Mouse (Mus musculus) forebrain, embryonic 10.5 days (tissue): ENCODE results near the gene Opa1. TPM values are rescaled to one million over a fixed set of nuclear protein-coding genes. Genes with fewer than 3 reads are reported as not detected.

ENCODE experiments used
- DNase-seq: peaks from one replicate; pipeline ENCODE4 v3.0.0-alpha.2; 2017; ENCODE audit warnings: low spot score; ENCODE audit errors: extremely low spot score
- H3K27ac ChIP-seq: fragments of 300-500 bp; sonication (generic); 2 replicates; pipeline ENCODE4 v1.5.1; 2016; ENCODE audit warnings: mild to moderate bottlenecking
- H3K27me3 ChIP-seq: fragments of 300-500 bp; sonication (generic); 2 replicates; pipeline ENCODE4 v1.6.1; 2016; ENCODE audit warnings: mild to moderate bottlenecking; ENCODE audit not compliant: poor library complexity, severe bottlenecking
- H3K36me3 ChIP-seq: fragments of 300-500 bp; sonication (generic); replicated peaks from 2 replicates; pipeline ENCODE4 v1.6.1; 2016; ENCODE audit warnings: mild to moderate bottlenecking, moderate library complexity
- H3K4me1 ChIP-seq: fragments of 300-500 bp; sonication (generic); 2 replicates; pipeline ENCODE4 v1.6.1; 2016
- H3K4me3 ChIP-seq: fragments of 300-500 bp; sonication (generic); 2 replicates; pipeline ENCODE4 v1.5.1; 2016; ENCODE audit warnings: mild to moderate bottlenecking, moderate library complexity
- H3K9me3 ChIP-seq: fragments of 300-500 bp; sonication (generic); 2 replicates; pipeline ENCODE4 v1.6.1; 2016; ENCODE audit warnings: mild to moderate bottlenecking, moderate library complexity
- WGBS: fragments of 180-500 bp; shearing (Covaris S2); methylation state at CpG from one replicate; pipeline ENCODE4 v1.1.7; 2016; 5-methylcytosine and 5-hydroxymethylcytosine counted together
- polyA plus RNA-seq: library from polyadenylated mRNA; unstranded; fragments of >200 nt; fragmentation: Nextera tagmentation; extraction: Ambion mirVana; gene quantifications from 2 replicates; pipeline ENCODE4 v1.2.1, GENCODE M21; 2016

Opa1 gene
- polyA plus RNA-seq, 1 experiment from 2014 or later = 44.7 TPM

DNA sequence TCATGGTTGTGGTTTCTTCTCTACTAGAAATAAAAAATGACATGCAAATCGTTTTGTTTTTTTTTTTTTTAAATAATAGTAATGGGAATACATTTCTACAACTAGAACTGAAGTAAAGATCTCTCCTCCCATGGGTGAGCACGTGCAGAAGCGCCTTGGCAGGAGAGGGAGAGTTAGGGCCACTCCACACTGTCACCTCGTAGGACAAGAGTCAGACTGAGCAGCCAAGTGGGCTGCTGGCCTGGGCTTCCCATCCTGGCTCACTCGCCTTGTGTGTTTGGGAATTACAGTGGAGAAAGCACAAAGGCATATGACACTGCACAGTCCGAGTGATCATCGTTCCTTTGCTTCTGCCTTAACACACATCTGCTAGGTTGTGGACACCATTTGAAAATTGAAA, 13.0 kb downstream of the Opa1 start:
- Histone ChIP-seq H3K9me3 (no peaks in the 10 kb centered on the region), H3K36me3 (peaks cover 73% of the 10 kb centered on the region)
- no peak for DNase-seq

DNA sequence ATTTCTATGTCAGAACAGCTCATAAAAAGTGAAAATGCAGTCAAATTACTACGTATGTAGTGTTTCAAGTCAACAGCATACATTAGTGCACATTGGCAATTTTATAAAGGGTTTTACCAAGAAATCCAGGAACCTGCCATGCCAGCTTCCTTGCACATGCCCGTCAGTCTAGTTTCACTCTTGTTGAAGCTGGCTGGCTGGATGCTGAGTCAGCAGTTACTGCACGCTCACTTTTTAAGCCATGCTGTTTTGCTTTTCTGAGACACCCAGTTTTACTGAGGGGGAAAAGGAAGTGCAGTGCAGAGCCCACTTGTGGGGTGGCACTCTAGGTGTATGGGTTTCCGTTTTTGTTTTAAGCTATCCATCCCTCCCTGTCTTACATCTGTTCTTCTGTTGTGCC, 18.0 kb downstream of the Opa1 start:
- Histone ChIP-seq H3K36me3 (peaks cover 45% of the 10 kb centered on the region), H3K9me3 (no peaks in the 10 kb centered on the region), H3K4me1 (no peaks in the 10 kb centered on the region), H3K27ac (no peak overlapping the region), H3K27me3 (no peaks in the 10 kb centered on the region), H3K4me3 (no peak overlapping the region)
- DNase-seq = no peak
- WGBS = 90% methylated on average over 4 of the region's 4 CpGs

More for the DNA sequence above, 13.0 kb downstream of the Opa1 start:
- no peak overlapping the region for H3K4me3 ChIP-seq
- no peak overlapping the region for H3K27ac ChIP-seq
- no peaks in the 10 kb centered on the region for H3K27me3 ChIP-seq
- no peaks in the 10 kb centered on the region for H3K4me1 ChIP-seq
- WGBS = 89% methylated on average over 7 of the region's 7 CpGs

- Histone ChIP-seq H3K27ac (no peak overlapping the region), H3K4me3 (no peak overlapping the region), H3K36me3 (peaks cover 78% of the 10 kb centered on the region), H3K4me1 (no peaks in the 10 kb centered on the region), H3K27me3 (no peaks in the 10 kb centered on the region), H3K9me3 (no peaks in the 10 kb centered on the region)
- WGBS = 91% methylated on average over 8 of the region's 8 CpGs
- no peak for DNase-seq
These were observed 26.4 kb downstream of the Opa1 start for GRCm38 (mm10) chr16:29605546-29605945.

GRCm38 (mm10) chr16:29607131-29607530, 28.0 kb downstream of the Opa1 start:
- Histone ChIP-seq H3K9me3 (no peaks in the 10 kb centered on the region), H3K4me3 (no peak overlapping the region), H3K4me1 (no peaks in the 10 kb centered on the region), H3K36me3 (peaks cover 90% of the 10 kb centered on the region), H3K27ac (no peak overlapping the region), H3K27me3 (no peaks in the 10 kb centered on the region)
- DNase-seq = no peak
- 91% methylated on average over 7 of the region's 7 CpGs for WGBS

GRCm38 (mm10) chr16:29614762-29615161, 35.6 kb downstream of the Opa1 start:
- H3K9me3 ChIP-seq = no peaks in the 10 kb centered on the region
- H3K4me3 ChIP-seq = no peak overlapping the region
- peaks cover 100% of the 10 kb centered on the region for H3K36me3 ChIP-seq
- no peak for DNase-seq
- 83% methylated on average over 9 of the region's 9 CpGs for WGBS
- no peaks in the 10 kb centered on the region for H3K27me3 ChIP-seq
- H3K4me1 ChIP-seq = no peaks in the 10 kb centered on the region
- H3K27ac ChIP-seq = no peak overlapping the region

DNA sequence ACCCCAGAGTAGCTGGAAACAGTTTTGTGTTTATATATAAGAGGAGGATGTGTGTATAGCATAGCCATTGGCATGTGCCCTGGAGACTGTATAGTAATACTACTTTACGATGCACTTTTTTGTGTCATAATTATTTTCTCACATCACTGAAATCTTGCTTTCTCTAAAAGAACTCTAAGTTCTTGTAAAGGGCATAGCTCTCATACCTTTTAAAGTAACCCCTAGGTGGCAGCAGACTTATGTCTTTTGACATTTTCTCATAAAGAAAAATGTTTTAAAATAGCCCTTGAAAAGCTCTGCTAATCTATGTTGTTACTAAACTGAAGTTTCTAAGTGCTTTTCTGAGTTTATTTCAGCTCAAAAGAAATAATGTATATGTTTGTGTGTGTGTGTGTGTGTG, 49.9 kb downstream of the Opa1 start:
- no peak overlapping the region for H3K4me3 ChIP-seq
- H3K4me1 ChIP-seq = no peaks in the 10 kb centered on the region
- 84% methylated on average over 1 of the region's 1 CpGs for WGBS
- no peaks in the 10 kb centered on the region for H3K9me3 ChIP-seq
- H3K36me3 ChIP-seq = peaks cover 89% of the 10 kb centered on the region
- H3K27me3 ChIP-seq = peaks cover 12% of the 10 kb centered on the region; the same call in 1 of the 2 replicates
- no peak for DNase-seq
- H3K27ac ChIP-seq = no peak overlapping the region

- peaks cover 30% of the 10 kb centered on the region for H3K27me3 ChIP-seq
- WGBS = 10% methylated on average over 4 of the region's 4 CpGs
These were observed 56.6 kb downstream of the Opa1 start for GRCm38 (mm10) chr16:29635780-29636179.

GRCm38 (mm10) chr16:29642376-29642775, 63.2 kb downstream of the Opa1 start:
- 60% methylated on average over 1 of the region's 1 CpGs for WGBS

More at GRCm38 (mm10) chr16:29635780-29636179, 56.6 kb downstream of the Opa1 start:
- H3K4me3 ChIP-seq = no peak overlapping the region
- no peak overlapping the region for H3K27ac ChIP-seq
- peaks cover 26% of the 10 kb centered on the region for H3K4me1 ChIP-seq
- DNase-seq = no peak
- no peaks in the 10 kb centered on the region for H3K9me3 ChIP-seq
- H3K36me3 ChIP-seq = peaks cover 65% of the 10 kb centered on the region

GRCm38 (mm10) chr16:29644871-29645270, 65.7 kb downstream of the Opa1 start:
- WGBS = 91% methylated on average over 3 of the region's 3 CpGs
- no peaks in the 10 kb centered on the region for H3K9me3 ChIP-seq
- peaks cover 11% of the 10 kb centered on the region for H3K4me1 ChIP-seq
- no peak overlapping the region for H3K27ac ChIP-seq
- H3K4me3 ChIP-seq = no peak overlapping the region
- DNase-seq = no peak
- H3K27me3 ChIP-seq = peaks cover 16% of the 10 kb centered on the region; the same call in 1 of the 2 replicates
- peaks cover 43% of the 10 kb centered on the region for H3K36me3 ChIP-seq

More at GRCm38 (mm10) chr16:29642376-29642775, 63.2 kb downstream of the Opa1 start:
- peaks cover 40% of the 10 kb centered on the region for H3K36me3 ChIP-seq
- no peak overlapping the region for H3K4me3 ChIP-seq
- H3K27me3 ChIP-seq = peaks cover 17% of the 10 kb centered on the region
- H3K9me3 ChIP-seq = no peaks in the 10 kb centered on the region
- DNase-seq = no peak
- H3K4me1 ChIP-seq = peaks cover 16% of the 10 kb centered on the region
- H3K27ac ChIP-seq = no peak overlapping the region

DNA sequence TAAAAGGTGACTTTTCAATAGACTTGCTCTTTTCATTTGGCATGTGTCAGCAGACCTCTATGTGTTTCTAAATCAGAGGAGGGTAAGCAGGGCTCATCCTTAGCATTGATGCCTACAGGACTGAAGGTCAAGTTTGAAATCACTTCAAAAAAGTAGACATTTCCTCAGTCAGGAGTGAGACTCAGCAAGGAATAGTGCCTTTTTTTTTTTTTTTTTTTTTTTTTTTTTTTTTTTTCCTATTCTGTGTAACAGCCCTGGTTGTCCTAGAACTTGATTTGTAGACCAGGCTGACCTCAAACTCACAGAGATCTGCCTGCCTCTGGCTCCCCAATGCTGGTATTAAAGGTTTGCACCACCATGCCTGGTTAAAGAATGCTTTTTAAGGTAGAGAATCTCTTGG, 67.1 kb downstream of the Opa1 start:
- H3K27ac ChIP-seq = no peak overlapping the region
- H3K4me1 ChIP-seq = peaks cover 11% of the 10 kb centered on the region
- DNase-seq = no peak
- H3K27me3 ChIP-seq = peaks cover 18% of the 10 kb centered on the region; the same call in 1 of the 2 replicates
- peaks cover 47% of the 10 kb centered on the region for H3K36me3 ChIP-seq
- no peaks in the 10 kb centered on the region for H3K9me3 ChIP-seq
- H3K4me3 ChIP-seq = no peak overlapping the region

DNA sequence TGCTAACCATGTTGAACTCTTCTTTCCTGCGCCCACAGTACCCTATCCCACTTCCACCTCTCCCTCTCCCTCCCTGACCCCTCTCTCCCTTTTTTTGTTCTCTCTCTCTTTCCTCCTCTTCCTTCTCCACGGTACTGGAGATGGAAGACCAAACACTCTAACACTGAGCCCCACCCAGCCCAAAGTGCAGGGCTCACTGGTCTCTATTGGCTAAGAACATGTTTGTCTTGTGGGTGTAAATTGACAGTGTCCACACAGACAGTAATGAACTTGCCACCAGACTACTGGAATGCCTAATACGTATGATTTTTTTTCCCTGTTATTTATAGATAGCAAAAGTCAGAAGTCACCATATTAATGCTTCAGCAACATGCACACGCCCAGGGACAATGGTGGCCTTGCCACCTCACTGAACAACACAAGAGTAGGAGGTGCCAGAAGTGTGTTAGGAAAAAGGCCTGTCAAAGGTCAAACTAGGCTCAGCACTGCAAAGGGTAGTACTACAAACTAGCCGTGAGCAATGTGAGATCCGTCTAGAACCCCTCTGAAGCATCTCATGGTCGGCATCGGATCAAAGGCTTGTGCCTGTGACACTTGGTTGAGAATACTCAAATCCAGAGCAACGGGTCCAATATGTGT, 77.2 kb downstream of the Opa1 start:
- WGBS = 70% methylated on average over 9 of the region's 9 CpGs
- Histone ChIP-seq H3K9me3 (no peaks in the 10 kb centered on the region), H3K36me3 (peaks cover 14% of the 10 kb centered on the region), H3K27me3 (peaks cover 97% of the 10 kb centered on the region), H3K4me1 (peaks cover 43% of the 10 kb centered on the region), H3K27ac (no peak overlapping the region), H3K4me3 (no peak overlapping the region)
- DNase-seq = no peak

DNA sequence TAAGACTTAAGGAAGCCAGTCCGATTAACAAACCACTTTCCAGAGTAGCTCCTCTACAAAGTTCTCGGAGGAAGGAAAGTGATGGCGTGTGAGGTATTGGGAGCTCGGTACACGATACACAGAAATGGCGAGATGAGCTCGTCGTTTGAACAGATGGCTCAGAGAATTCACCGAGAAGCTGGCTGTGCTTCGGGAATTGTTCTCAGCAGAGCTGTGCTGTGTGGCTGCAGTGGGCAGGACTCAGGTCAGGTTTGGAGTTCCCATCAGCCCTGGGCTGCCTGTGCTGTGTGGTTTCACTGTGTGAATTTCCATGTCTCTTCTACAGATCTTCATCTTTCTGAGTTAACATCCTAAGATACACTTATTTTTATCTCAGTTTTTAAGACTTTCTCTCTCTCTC, 77.8 kb downstream of the Opa1 start:
- Histone ChIP-seq H3K27ac (no peak overlapping the region), H3K36me3 (peaks cover 8% of the 10 kb centered on the region), H3K9me3 (no peaks in the 10 kb centered on the region)

DNA sequence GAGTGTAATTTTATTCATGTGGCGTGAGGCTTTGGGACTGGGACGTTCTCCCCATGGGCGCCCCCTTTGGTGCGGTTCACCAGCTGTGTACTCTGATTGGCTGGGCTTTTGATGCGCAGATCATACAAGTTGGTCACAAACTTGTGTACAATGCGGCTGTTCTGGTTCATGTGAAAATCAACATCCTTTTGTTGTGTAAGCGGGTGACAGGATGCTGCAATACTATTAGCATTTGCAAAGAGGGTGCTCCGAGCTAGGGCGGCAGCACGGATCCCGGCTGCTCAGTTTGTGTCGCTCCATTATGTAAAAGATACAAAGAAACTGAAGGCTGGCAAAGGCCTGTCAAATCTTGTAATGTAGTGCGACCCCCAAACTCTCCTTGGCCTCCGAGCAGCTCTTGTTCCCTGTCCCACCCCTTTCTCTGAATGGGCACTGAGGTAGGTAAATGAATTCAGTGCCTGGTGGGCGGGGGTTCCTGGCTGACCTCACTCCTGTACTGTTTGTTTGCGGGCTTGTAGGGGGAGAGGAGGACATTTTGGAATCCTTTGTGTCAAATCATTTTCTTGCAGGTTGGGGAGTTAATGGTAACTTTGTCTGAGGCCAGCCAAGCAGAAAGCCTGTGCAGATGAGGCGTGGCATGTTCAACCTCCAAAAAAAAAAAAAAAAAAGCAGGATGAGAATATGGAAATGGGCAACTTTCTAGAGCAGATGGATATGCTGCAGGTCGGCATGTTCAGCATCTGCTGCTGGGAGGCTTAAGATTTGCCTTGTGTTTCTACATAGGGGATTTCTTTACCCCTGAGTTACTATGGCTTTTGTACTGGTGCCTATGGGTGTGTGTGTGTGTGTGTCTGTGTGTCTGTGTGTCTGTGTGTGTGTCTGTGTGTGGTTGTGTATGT, 78.8 kb downstream of the Opa1 start:
- H3K4me3 ChIP-seq = peak overlapping the region; percentile 38
- H3K27me3 ChIP-seq = peaks cover 98% of the 10 kb centered on the region
- WGBS = 7% methylated on average over 18 of the region's 18 CpGs

More for the DNA sequence above, 77.8 kb downstream of the Opa1 start:
- 70% methylated on average over 10 of the region's 10 CpGs for WGBS
- Histone ChIP-seq H3K4me1 (peaks cover 49% of the 10 kb centered on the region), H3K27me3 (peaks cover 97% of the 10 kb centered on the region), H3K4me3 (no peak overlapping the region)
- no peak for DNase-seq

More for the DNA sequence above, 78.8 kb downstream of the Opa1 start:
- peak overlapping the region; percentile 72 for H3K27ac ChIP-seq
- H3K4me1 ChIP-seq = peaks cover 51% of the 10 kb centered on the region
- peaks cover 3% of the 10 kb centered on the region for H3K36me3 ChIP-seq
- H3K9me3 ChIP-seq = no peaks in the 10 kb centered on the region
- peak; percentile 73 for DNase-seq
